Mouse (Mus musculus) lung, postnatal 10 days (tissue): ENCODE data around the gene Tfap4.
A peak's percentile ranks its signal among the peaks of the same experiment; 100 is the strongest.
"Not testable (repeated sequence)": the region's sequence is repeated elsewhere in the genome, so short reads cannot be mapped to it uniquely, and the experiment has no call there.

Source experiments
- DNase-seq: peaks from one replicate; pipeline ENCODE4 v3.0.0; 2021

Gene Tfap4

GRCm38 (mm10) chr16:4551885-4552284, 7.8 kb downstream of the Tfap4 start:
- DNase-seq = no peak

GRCm38 (mm10) chr16:4551056-4551455, 8.6 kb downstream of the Tfap4 start:
- peak; percentile 83 for DNase-seq

DNA sequence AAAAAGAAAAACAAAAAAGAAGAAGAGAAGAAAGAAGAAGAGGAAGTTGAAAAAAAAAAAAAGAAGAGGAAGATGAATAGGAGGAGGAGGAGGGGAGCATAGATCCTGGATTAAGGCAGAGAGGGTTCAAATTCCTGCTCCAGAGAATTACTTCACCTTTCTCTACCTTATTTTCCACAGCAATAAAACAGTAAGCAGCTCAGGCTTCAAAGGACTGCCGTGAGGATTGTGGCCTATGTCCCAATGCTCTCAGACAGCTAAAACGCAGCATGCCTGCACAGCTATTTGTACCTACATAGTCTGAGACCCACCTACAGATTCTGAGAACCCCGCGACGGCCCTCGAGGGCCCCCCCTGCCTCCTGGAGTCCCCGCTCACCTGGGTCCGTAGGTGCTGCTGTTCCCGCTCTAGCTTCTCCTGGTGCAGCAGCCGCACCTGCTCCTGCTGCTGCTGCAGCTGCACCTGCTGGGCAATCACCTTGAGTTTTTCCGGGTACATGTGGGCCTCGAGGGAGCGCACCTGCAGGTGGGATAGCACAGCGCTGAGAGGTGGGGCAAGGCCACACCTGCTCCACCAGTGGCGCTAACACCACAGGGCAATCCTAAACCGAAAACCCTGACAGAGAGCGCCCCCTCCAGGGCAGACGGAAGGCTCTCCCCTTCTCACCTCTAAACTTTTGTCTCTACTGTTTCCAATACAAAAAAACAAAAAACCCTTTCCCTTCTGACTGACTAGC, 10.5 kb downstream of the Tfap4 start:
- no peak for DNase-seq

DNA sequence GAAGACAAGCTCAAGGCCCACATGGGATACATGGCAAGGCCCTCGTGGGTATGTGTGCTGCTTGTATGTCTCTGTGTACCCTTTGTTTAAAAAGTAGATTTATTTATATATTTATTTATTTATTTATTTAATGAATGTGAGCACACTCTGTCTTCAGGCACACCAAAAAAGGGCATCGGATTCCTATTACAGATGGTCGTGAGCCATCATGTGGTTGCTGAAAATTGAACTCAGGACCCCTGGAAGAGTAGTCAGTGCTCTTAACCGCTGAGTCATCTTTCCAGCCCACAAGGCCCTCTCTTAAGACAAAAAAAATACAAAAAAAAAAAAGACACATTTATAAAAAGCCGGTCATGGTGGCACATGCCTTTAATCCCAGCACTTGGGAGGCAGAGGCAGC, 12.0 kb downstream of the Tfap4 start:
- DNase-seq = no peak

- DNase-seq = no peak
Measured at GRCm38 (mm10) chr16:4546838-4547237, 12.8 kb downstream of the Tfap4 start.

DNA sequence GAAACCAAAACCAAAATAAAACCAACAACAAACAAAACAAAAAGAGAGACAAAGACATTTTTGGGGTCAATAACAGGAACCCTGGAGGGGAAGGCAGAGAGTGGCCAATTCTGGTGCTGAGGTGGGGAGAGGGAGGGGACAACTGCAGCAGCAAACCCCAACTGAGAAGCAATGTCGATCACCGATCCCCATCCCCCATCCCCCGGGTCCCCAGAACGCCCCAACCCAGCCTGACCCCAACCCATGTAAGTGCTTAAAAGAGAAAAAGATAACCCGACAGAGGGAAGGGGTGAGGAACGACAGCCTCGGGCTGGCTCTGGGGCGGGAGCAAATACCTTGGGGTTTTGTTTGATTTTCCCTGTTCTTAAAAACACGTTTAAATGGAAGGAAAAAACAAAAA, 14.8 kb downstream of the Tfap4 start:
- DNase-seq = no peak

- no peak for DNase-seq
Measured at GRCm38 (mm10) chr16:4543266-4543665, 16.4 kb downstream of the Tfap4 start.

GRCm38 (mm10) chr16:4542236-4542774, 17.3 kb downstream of the Tfap4 start:
- DNase-seq = no peak

- DNase-seq = peak; percentile 100
Measured at GRCm38 (mm10) chr16:4541501-4542198, 18.0 kb downstream of the Tfap4 start, which contains the start of gene Srl. Srl (minus strand) TSS chr16:4541816.

DNA sequence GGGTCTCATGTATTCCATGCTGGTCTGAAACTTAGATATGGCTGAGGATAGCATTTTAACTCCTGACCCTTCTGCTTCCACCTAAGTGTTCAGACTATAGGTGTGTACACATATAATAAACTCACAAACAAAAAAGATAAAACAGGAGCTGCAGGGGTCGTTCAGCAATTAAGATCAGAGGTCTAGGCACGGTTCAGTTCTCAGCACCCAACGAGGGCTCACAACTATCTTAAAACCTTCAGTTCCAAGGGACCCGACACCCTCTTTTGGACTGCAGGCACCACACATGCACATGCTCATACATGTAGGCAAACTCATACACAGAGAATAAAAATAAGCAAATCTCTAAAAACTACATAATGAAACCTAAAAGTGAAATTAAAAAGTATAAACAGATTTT, 18.6 kb downstream of the Tfap4 start:
- no peak for DNase-seq

GRCm38 (mm10) chr16:4540064-4540775, 19.4 kb downstream of the Tfap4 start:
- DNase-seq = no peak

GRCm38 (mm10) chr16:4539521-4539920, 20.1 kb downstream of the Tfap4 start:
- DNase-seq = no peak

DNA sequence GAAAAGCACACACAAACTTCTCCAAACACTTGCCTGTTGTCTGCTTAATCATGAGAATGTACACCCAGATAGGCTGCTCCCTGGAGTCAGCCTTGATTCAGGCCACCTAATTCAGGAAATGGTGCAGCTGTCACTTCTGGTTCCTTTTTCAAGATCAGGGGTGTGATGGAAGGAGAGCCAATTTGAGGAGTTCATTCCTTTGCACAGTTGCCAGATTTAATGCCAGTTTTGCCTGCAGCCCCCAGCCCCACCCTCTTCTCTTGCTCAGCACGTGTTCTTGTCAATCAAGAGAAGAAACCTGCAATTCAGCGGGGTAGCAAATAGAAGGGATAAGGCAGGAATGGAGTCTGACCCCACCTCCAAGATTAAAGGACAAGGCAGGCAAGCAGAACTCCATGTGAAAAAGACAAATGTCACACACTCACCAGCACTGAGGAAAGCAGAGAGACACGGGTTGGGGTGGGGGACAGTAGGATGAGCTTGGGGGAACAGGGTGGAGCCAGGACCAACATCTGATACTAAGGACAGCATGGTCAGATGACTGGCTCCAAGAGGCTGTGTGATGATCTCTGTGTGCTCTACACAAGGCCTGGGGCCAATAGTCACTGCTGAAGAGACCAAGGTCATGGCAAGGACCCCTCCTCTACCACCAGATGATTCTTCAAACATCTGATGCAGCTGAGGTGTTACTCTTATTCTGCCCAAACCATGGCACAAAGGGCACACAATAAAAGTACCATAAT, 21.9 kb downstream of the Tfap4 start:
- no peak for DNase-seq

DNA sequence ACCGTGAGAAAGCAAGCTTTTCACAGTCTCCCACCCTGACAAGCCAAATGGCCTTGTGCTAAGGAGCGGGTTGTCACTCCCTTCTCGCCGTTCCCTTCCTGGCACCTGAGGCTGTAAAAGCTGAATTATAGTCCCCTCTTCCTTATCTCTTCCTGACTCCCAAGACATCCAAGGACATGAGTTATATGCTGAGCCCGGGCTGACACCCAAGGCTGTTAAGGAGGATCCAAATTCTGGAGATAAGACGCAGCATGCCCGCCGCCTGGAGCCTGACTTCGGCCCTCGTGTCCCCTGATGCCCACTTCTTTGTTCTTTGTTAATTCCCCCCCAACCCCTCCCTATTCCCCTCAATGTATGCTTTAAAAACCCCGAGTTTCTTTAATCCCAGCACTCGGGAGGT, 32.3 kb downstream of the Tfap4 start:
- DNase-seq = not testable (repeated sequence)

DNA sequence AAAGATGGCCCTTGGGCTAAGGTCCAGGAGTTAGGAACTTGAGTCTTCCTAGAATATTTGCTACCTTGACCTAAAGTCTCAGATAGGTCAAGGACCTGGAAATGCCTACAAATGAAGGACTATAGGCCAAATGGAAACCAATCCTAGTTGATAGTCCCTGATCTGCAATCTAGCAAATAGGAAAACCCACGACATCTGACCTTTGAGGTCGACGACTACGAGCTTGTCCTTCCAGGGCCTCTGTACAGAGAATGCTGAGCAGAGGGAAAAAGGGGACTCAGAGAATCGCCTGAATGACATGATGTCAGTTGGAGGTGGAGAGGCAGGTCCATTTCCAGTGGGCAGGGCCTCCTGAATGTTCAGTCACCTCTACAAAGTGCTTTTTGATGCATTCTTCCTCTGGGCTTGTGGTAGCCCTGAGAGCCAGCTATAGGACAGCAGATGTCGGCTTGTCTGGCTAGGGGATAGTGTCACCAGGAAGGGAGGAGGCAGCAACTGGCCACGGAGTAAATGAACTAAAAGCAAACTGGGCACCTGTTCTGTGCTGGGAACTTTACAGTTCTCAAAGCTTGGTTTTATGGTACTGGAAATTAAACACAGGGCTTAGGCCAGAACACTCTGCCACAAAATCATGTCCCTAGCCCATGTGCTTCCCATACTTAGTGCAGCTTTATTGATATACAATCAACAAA, 36.2 kb downstream of the Tfap4 start:
- no peak for DNase-seq

- no peak for DNase-seq
Measured at GRCm38 (mm10) chr16:4522879-4523278, 36.8 kb downstream of the Tfap4 start.

- no peak for DNase-seq
Measured at GRCm38 (mm10) chr16:4521735-4522530, 37.7 kb downstream of the Tfap4 start.

GRCm38 (mm10) chr16:4521074-4521667, 38.5 kb downstream of the Tfap4 start:
- no peak for DNase-seq

DNA sequence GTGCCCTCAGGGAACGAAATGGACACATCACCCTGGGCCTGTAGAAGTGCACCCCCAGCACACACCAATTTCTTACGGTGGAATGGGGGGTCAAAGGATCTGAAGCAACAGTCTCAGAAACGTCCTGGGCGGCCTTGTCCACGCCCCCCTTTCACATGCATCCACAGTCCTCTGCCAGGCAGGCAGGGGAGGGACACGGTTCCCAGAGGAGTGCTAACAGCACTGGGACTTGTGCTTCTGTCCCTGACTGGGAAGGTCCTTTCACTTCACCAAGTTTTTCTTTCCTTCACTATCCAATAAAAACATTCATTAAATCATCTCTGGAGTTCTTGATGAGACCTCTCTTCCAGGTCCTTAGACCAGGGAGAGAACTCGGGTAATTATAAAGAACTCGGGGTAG, 39.0 kb downstream of the Tfap4 start:
- DNase-seq = no peak

DNA sequence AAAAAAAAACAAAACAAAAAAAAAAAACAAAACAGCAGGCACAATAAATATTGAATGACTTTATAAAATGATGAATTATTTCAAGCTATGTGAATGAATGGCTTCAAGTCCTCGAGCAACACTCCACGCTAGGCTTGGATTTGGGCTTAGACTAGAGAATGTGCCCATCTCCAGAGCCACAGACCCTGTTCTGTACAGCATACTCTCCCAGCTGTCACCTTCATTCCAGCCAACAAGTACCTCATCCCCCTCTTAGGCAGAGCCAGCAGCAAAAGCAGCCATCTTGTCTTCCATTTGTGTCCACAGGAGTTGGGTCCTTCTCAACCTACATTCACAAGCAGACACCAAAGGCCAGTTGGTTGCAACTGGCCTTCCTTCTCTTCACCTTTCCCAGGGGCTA, 39.8 kb downstream of the Tfap4 start:
- no peak for DNase-seq

- no peak for DNase-seq
Measured at GRCm38 (mm10) chr16:4519157-4519556, 40.5 kb downstream of the Tfap4 start.
